Mouse (Mus musculus) myocyte (in vitro differentiated cells): ENCODE measurements around the gene Tmco1. TPM values are rescaled to one million over a fixed set of nuclear protein-coding genes. Genes with fewer than 3 reads are reported as not detected.

Experiments used
- H3K27me3 ChIP-seq: one replicate; pipeline ENCODE4 v1.6.1; 2011; ENCODE audit not compliant: control insufficient read depth, insufficient read depth, insufficient read length
- H3K36me3 ChIP-seq: one replicate; pipeline ENCODE4 v1.6.1; 2011; ENCODE audit not compliant: control insufficient read depth, insufficient read depth
- H3K4me2 ChIP-seq: one replicate; pipeline ENCODE4 v1.6.1; 2011; ENCODE audit warnings: low read depth, control low read depth
- H3K4me3 ChIP-seq: one replicate; pipeline ENCODE4 v1.5.1; 2011; ENCODE audit warnings: mild to moderate bottlenecking, control low read depth, moderate library complexity
- H3K79me2 ChIP-seq: one replicate; pipeline ENCODE4 v1.6.1; 2011; ENCODE audit not compliant: control insufficient read depth, insufficient read depth
- H3ac ChIP-seq: one replicate; pipeline ENCODE4 v1.6.1; 2011; ENCODE audit not compliant: control insufficient read depth, insufficient read length
- CEBPB ChIP-seq: IDR thresholded peaks from 2 replicates; pipeline ENCODE4 v1.6.1; 2011; ENCODE audit warnings: mild to moderate bottlenecking, moderate library complexity; ENCODE audit not compliant: poor library complexity, insufficient read depth, severe bottlenecking
- E2F4 ChIP-seq: IDR thresholded peaks from one replicate; pipeline ENCODE4 v1.6.1; 2011; ENCODE audit warnings: mild to moderate bottlenecking, control low read depth, moderate library complexity; ENCODE audit not compliant: insufficient read depth
- MAX ChIP-seq: IDR thresholded peaks from one replicate; pipeline ENCODE4 v1.6.1; 2011; ENCODE audit warnings: low read depth, mild to moderate bottlenecking, control low read depth
- MYOD1 ChIP-seq, 3 experiments: IDR thresholded peaks; one replicate each; pipeline ENCODE4 v1.6.1; 2011; ENCODE audit warnings: control low read depth in 2 of 3, low read depth in 2 of 3, mild to moderate bottlenecking in 2 of 3, moderate library complexity in 1 of 3; ENCODE audit not compliant: insufficient read length in 2 of 3, control insufficient read depth in 1 of 3
- MYOG ChIP-seq, 3 experiments: IDR thresholded peaks; one replicate each; pipeline ENCODE4 v1.6.1; 2011; ENCODE audit warnings: control low read depth in 2 of 3, low read depth in 2 of 3, mild to moderate bottlenecking in 2 of 3; ENCODE audit not compliant: insufficient read length in 2 of 3, control insufficient read depth in 1 of 3, insufficient read depth in 1 of 3
- POLR2A ChIP-seq: IDR thresholded peaks from one replicate; pipeline ENCODE4 v1.6.1; 2011; ENCODE audit warnings: low read depth, mild to moderate bottlenecking, control low read depth, moderate library complexity; ENCODE audit not compliant: insufficient read length
- POLR2AphosphoS2 ChIP-seq: IDR thresholded peaks from one replicate; pipeline ENCODE4 v1.6.1; 2011; ENCODE audit warnings: low read depth, control low read depth; ENCODE audit not compliant: insufficient read length
- REST ChIP-seq: IDR thresholded peaks from one replicate; pipeline ENCODE4 v1.6.1; 2011; ENCODE audit warnings: mild to moderate bottlenecking, control low read depth, moderate library complexity; ENCODE audit not compliant: insufficient read depth, insufficient read length
- SRF ChIP-seq: IDR thresholded peaks from one replicate; pipeline ENCODE4 v1.6.1; 2011; ENCODE audit warnings: low read depth; ENCODE audit not compliant: control insufficient read depth, insufficient read length
- TCF12 ChIP-seq: IDR thresholded peaks from one replicate; pipeline ENCODE4 v1.6.1; 2011; ENCODE audit warnings: mild to moderate bottlenecking, control low read depth; ENCODE audit not compliant: poor library complexity, insufficient read depth, severe bottlenecking
- TCF3 ChIP-seq: IDR thresholded peaks from one replicate; pipeline ENCODE4 v1.6.1; 2011; ENCODE audit warnings: low read depth, control low read depth; ENCODE audit not compliant: insufficient read length
- USF1 ChIP-seq: IDR thresholded peaks from one replicate; pipeline ENCODE4 v1.6.1; 2011; ENCODE audit warnings: low read depth, mild to moderate bottlenecking, control low read depth, moderate library complexity
- polyA plus RNA-seq: library from polyadenylated mRNA; unstranded; fragments of >200 nt; fragmentation: generic; extraction: Trizol; gene quantifications from one replicate; pipeline ENCODE4 v1.2.1, GENCODE M21; 2012; ENCODE audit warnings: missing spikeins

Tmco1 gene
- polyA plus RNA-seq, 1 experiment: 57.2 TPM

DNA sequence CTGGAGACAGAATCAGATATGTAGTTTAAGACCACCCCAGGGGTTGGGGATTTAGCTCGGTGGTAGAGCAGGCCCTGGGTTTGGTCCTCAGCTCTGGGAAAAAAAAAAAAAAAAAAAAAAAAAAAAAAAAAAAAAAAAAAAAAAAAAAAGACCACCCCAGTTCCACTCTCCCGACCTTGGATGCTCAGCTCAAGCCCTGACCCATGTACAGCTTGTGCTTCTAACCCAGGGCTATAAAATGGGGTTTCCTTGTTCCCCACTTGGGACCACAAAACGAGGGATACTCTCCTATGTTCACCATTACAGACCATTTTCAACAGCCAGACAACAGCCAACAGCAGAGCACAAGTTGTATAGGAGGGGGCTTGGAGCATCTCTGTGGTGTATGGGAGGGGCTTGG lies 41.5 kb upstream of the Tmco1 start:
- H3K36me3 ChIP-seq: no peaks in the 10 kb centered on the region
- TF ChIP-seq USF1: no peak

GRCm38 (mm10) chr1:167268360-167269063 lies 39.7 kb upstream of the Tmco1 start:
- no peak overlapping the region for H3ac ChIP-seq
- TF ChIP-seq TCF3 (no peak), MYOD1 (IDR thresholded peaks at IDR 0.05; ENCODE audit: control insufficient read depth in 1 of 3, insufficient read length in 2 of 3, low read depth in 2 of 3) (no peak), TCF12 (no peak), REST (no peak), CEBPB (no peak), SRF (no peak), POLR2A (no peak), MAX (no peak), E2F4 (no peak), MYOG (IDR thresholded peaks at IDR 0.05; ENCODE audit: control insufficient read depth in 1 of 3, insufficient read depth in 1 of 3, insufficient read length in 2 of 3, low read depth in 2 of 3) (no peak), POLR2AphosphoS2 (no peak), USF1 (no peak)
- no peaks in the 10 kb centered on the region for H3K36me3 ChIP-seq
- H3K79me2 ChIP-seq: peaks cover 81% of the 10 kb centered on the region
- no peak overlapping the region for H3K4me3 ChIP-seq
- no peaks in the 10 kb centered on the region for H3K27me3 ChIP-seq
- peak overlapping the region; percentile 82 for H3K4me2 ChIP-seq

More for the DNA sequence above, 41.5 kb upstream of the Tmco1 start:
- peaks cover 81% of the 10 kb centered on the region for H3K79me2 ChIP-seq
- no peak overlapping the region for H3K4me2 ChIP-seq
- no peak overlapping the region for H3ac ChIP-seq
- H3K4me3 ChIP-seq: no peak overlapping the region
- no peaks in the 10 kb centered on the region for H3K27me3 ChIP-seq

- Histone ChIP-seq H3K4me3 (peak overlapping the region; percentile 7), H3K36me3 (no peaks in the 10 kb centered on the region), H3K27me3 (no peaks in the 10 kb centered on the region), H3ac (no peak overlapping the region), H3K4me2 (peak overlapping the region; percentile 82), H3K79me2 (peaks cover 81% of the 10 kb centered on the region)
- no peak for TF ChIP-seq POLR2AphosphoS2
- no peak for TF ChIP-seq TCF12
- no peak for TF ChIP-seq POLR2A
- no peak for TF ChIP-seq MYOG (IDR thresholded peaks at IDR 0.05; ENCODE audit: control insufficient read depth in 1 of 3, insufficient read depth in 1 of 3, insufficient read length in 2 of 3, low read depth in 2 of 3)
- TF ChIP-seq MYOD1 (IDR thresholded peaks at IDR 0.05; ENCODE audit: control insufficient read depth in 1 of 3, insufficient read length in 2 of 3, low read depth in 2 of 3): no peak
- TF ChIP-seq TCF3: no peak
- TF ChIP-seq USF1: no peak
- no peak for TF ChIP-seq E2F4
- TF ChIP-seq REST: no peak
- TF ChIP-seq CEBPB: no peak
Observed at GRCm38 (mm10) chr1:167269350-167269811, 38.8 kb upstream of the Tmco1 start.

DNA sequence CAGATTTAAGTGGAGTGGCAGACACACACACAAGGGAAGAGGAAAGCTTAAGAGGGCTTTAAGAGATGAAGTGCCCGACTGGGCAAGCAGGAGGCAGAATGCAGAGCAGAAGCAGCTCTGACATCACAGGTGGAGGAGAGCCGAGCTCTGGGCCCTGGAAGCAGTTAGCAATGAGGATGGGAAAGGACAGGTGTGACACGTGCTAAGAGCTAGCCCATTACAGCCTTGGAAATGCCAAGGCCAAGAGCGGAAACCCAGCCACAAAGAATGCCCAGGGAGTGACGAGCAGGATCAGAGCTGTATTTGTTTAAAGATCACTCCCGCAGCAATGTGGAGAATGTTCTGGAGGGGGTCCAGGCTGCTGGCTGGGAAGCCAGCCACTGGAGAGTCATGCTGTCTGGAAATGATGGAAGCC lies 38.3 kb upstream of the Tmco1 start:
- Histone ChIP-seq H3ac (no peak overlapping the region), H3K27me3 (no peaks in the 10 kb centered on the region), H3K4me3 (peak overlapping the region; percentile 7), H3K4me2 (peak overlapping the region; percentile 82), H3K79me2 (peaks cover 81% of the 10 kb centered on the region), H3K36me3 (no peaks in the 10 kb centered on the region)
- TF ChIP-seq TCF12 (peak; percentile 57), TCF3 (peak; percentile 16), E2F4 (no peak), SRF (no peak), USF1 (peak; percentile 18), REST (no peak), MYOD1 (IDR thresholded peaks at IDR 0.05; ENCODE audit: control insufficient read depth in 1 of 3, insufficient read length in 2 of 3, low read depth in 2 of 3) (peak; percentile 32 to 95 (median 93)), POLR2A (no peak), POLR2AphosphoS2 (no peak), MYOG (IDR thresholded peaks at IDR 0.05; ENCODE audit: control insufficient read depth in 1 of 3, insufficient read depth in 1 of 3, insufficient read length in 2 of 3, low read depth in 2 of 3) (peak; percentile 18 to 86 (median 44)), MAX (no peak), CEBPB (no peak)
